Mouse (Mus musculus) large intestine, adult 2 months (tissue): Measurements from ENCODE around the gene Mfsd4b4. TPM values are rescaled to one million over a fixed set of nuclear protein-coding genes. Genes with fewer than 3 reads are reported as not detected.
"Not testable (repeated sequence)": the region's sequence is repeated elsewhere in the genome, so short reads cannot be mapped to it uniquely, and the experiment has no call there.

Source experiments
- DNase-seq: peaks from one replicate; pipeline ENCODE4 v3.0.0-alpha.2; 2012; ENCODE audit warnings: low read depth, low spot score
- WGBS: fragments of 180-500 bp; shearing (Covaris S2); methylation state at CpG from one replicate; pipeline ENCODE4 v1.1.7; 2018; 5-methylcytosine and 5-hydroxymethylcytosine counted together
- polyA plus RNA-seq: library from polyadenylated mRNA; depleted of rRNA; stranded (reverse); fragments of >200 nt; gene quantifications from 2 replicates; pipeline ENCODE4 v1.2.3, GENCODE M21; 2012; rRNA removed

Gene Mfsd4b4
- 0.99 and 1.5 TPM in 2 replicates for polyA plus RNA-seq

DNA sequence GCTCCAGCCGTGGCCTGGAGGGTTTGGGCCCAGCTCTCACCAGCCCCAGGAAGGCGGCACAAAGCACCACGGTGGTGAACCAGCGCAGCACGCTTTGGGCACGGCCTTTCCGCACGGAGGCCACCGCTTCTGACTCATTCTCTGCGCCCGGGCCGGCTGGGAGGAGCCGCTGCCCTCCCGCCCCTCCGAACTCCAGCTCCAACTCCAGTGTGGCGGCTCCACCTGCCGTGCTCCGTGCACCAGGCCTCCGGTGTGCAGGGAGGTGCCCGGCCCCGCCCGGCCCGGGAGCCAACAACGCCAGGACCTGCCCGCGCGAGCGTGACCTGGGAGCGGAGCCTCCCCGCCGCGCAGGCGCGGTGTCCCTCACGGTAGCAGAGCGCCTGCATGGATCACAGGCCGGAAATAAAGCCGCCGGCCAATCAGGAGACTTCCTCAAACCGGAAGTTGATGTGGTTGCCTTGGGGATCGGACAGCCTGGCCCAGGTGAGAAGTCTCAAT, at the start of gene Mfsd4b4:
Gene Mfsd4b4 (minus strand): TSS at position 365 of the 498 bp plus-strand sequence.
- WGBS = under 1% methylated on average over 41 of the region's 41 CpGs

DNA sequence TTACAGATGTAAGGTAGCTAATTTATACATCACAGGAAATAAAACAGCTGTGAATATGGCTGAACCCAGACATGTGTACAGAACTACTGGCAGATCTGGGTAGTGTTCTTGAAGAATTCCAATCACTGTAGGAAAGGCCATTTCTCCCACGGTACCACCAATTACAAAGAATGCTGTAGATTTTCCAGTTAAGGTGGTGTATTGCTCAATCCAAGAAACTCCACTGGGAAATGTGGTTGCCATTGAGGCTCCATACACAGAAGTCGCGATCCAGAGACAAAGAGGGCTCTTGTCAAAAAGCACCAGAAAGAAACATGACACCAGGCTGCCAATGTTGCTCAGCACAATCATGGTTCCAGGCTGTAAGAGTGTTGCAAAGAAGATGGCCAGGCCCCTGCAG, 48.2 kb upstream of the Mfsd4b4 start:
- WGBS = 95% methylated on average over 3 of the region's 3 CpGs
- not testable (repeated sequence) for DNase-seq

More for the DNA sequence above, at the start of gene Mfsd4b4:
- DNase-seq = peak; percentile 92

DNA sequence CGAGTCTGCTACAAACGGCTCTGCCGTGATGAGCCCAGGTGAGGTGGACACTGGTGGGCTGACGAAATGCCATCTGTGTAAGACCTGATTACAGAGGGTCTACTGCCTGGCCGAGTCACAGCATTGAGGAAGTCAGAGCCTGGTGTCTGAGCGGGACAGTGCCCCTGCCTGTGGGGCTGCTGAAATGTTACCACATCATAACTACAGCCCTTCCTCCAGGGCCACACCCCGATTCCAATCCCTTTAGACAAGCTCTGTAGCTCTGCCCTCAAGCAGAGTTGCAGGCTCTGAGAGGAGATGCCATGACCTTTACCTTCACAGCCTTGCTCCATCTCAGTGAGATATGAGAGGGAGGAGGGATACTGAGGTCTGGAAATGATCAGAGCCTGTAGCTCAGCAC, 37.5 kb upstream of the Mfsd4b4 start:
- DNase-seq = no peak
- WGBS = 61% methylated on average over 7 of the region's 7 CpGs

DNA sequence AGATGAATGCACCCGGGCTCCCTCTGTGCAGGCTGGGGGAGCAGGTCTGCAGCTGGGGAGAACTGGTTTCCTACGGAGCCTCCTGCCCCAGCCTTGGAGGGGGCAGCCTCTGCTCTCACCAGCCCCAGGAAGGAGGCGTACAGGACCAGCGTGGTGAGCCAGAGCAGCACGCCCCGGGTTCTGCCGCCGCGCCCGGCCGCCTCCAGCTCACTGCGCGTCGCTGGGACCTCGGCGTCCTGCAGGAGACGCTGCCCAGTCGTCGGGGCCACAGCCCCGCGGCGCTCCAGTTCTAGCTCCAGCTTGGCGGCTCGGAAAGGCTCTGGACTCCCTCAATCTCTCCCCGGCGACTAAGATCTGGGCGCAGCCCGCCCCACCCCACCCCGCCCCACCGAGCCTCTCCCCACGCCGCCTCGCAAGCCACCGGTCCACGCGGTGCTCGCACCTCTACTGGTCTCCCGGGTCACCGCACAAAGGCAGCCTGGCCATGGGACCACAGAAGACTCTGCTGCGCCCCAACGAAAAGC, 27.6 kb upstream of the Mfsd4b4 start, which contains the start of gene Mfsd4b2:
Gene Mfsd4b2 (minus strand): TSS at position 308 of the 524 bp plus-strand sequence.
- no peak for DNase-seq
- 1% methylated on average over 41 of the region's 41 CpGs for WGBS

DNA sequence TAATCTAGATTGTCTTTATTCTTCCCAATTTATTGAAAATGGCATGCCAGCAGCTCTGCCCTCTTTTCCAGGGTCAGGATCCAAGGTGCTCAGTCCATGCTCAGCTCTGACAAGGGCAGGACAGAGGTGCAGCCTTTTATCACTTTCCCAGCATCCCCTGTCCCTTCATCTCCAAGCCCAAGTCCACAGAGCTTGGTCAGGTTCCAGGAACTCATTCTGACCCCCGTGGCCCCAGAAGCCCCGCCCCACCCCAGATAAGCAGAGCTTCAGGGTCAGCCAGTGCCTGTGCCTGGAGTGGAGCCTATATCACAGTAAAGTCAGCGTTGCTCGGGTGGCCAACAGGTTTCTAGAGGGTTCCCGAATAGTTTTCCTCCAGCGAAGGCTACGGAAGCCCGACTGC, 25.5 kb upstream of the Mfsd4b4 start:
- 54% methylated on average over 8 of the region's 8 CpGs for WGBS
- not testable (repeated sequence) for DNase-seq

DNA sequence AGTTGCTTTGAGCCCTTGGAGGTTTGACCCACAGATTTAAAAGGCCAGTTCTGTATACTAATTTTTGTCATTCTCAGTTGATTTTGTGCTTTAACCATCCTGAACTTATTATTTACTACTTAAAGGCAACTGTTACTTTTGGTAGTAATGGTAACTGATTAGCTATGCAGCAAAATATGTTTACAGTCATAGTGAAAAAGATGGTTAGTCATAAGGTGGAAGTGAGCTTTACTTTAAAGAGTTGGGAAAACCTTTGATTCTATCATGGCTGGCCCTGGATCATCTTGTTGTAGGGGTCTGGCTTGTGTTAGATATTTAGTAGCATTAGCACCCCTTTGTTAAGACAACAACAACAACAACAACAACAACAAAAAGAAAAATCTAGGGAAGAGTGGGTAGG, 13.6 kb upstream of the Mfsd4b4 start:
- no peak for DNase-seq

DNA sequence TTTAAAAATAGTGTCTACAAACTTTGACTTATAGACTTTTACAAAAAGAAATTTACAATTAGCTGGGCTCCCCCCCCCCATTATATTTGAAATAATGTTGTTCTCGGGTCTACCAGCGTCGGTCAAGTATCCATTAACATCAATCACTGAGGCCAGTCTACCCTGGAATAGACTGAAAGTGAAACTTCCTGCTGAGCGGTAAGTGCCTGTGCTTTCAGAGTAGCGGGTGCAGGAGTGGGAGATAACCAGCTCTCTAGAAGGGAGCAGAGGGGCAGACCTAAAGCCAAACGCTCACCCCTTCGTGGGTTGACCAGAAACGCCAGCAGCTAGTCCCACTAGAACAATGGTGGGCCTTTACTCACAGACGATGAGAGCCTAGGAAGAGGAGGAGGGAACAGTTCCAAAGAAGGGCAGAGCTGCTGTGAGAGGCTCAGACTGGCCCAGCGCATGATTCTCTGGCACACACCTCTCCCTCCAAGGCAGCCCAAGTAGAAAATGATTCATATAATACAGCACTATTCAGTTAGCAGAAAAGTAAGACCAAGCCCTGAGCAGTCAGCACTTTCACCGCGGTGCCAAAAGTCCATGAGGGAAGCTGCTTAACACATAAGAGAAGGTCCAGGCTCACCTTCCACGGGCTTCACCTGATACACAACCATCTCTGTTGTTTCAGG, 9.9 kb upstream of the Mfsd4b4 start:
- WGBS = 43% methylated on average over 13 of the region's 13 CpGs
- DNase-seq = no peak

DNA sequence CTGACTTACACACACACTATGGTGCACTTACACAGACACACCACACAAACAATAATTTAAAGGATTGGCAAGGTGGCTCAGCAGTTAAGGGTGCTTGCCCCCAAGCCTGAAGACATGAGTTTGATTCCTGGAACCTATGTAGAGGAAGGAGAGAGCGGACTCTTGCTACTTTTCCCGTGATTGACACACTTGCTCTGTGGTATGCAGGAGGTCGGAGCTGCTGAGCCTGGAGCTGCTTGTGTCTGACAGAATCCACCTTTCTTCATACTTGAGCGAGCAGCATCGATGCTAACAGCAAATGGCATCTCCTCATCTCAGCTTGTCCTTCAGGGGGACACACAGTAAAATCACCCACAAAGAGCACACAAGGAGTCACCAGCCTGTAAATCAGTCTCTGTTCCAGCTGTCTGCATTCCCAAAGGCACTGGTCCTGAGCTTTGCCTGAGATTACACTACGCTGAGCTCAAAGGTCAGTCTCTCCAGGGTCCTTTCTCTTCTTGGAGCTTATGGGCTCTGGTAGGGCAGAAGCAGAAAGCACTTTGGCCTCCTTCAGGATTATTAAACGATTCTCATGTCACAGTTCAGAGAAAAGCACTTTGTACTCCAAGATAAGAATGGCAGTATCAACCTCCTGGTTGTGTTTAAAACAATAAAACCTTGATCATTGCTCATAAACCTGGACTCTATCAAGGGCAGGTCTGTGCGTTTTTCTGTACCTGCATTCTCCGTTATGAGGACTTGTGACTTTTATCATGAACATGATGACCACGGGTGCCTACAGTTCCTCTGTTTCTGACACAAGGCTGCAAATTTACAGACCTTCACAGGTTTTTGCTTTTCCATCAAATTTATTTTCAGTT, 8.0 kb upstream of the Mfsd4b4 start:
- DNase-seq = peak; percentile 84
- 24% methylated on average over 10 of the region's 10 CpGs for WGBS

DNA sequence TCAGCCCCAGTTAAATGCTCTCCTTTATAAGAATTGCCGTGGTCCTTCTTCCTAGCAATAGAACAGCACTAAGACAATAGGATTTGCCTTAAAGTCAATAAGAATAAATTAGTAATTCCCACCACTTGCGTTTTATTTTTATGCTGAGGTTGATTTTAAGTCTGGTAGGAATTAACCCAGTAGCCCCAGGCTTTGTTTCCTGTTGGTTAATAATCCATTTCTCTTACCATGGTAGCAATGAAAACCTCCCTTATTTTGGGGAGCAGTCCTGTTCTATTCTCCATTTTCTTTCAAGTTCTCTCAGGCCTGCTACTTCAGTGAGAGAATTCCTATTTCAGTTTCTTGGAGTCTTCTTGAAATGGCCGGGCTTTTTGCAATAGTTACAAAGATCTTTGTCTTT, 5.2 kb upstream of the Mfsd4b4 start:
- no peak for DNase-seq
- 84% methylated on average over 3 of the region's 3 CpGs for WGBS

DNA sequence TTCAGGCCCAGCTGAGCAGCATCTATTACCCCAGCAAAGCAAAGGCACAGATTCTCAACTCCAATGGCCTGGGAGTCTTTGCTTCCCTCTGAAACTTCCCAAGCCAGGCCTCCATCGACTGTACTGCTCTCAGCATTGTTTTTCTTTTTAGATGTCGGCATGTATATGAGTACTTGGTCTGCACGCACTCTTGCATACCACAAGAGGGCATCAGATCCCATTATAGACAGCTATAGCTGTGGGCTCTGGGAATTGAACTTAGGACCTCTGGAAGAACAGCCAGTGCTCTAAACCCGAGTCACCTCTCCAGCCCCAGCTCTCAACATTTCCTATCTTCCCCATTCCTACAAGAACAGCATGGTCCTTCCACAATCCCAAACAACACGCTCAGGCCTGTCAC, 2.5 kb downstream of the Mfsd4b4 start:
- WGBS = 81% methylated on average over 5 of the region's 5 CpGs
- DNase-seq = no peak

DNA sequence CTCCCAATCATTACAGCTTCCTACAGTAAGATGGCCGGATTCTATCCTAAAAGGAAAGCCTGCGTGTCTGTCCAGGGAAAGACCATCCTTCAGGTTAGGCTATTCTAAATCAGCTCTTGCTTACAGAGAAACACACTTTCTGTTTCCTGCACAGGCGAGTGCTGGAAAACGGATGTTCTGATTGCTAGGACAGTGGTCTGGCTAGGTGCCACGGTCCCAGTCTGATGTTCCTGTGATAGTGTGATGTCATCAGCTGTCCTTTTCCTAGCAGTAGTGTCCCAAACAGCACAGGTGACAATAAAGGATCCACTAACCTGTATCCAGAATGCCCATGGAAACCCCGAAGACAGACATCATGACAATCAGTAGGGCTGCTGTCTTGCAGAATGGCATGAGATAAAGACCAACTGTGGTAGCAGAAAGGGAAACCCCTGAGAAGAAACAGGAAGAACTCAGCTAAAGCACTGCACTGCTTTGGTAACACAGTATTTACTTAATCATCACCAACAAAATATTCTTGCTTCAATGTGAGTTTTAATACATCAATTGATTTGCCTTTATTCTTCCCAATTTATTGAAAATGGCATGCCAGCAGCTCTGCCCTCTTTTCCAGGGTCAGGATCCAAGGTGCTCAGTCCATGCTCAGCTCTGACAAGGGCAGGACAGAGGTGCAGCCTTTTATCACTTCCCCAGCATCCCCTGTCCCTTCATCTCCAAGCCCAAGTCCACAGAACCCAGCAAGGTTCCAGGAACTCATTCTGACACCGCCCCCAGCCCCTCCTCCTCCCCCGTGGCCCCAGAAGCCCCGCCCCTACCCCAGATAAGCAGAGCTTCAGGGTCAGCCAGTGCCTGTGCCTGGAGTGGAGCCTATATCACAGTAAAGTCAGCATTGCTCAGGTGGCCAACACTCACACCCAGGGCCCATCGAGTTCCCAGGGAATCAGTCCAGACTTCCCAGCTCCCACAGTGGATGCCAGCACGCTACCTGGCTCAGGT, 5.0 kb downstream of the Mfsd4b4 start:
- WGBS = 61% methylated on average over 11 of the region's 11 CpGs
- DNase-seq = no peak

DNA sequence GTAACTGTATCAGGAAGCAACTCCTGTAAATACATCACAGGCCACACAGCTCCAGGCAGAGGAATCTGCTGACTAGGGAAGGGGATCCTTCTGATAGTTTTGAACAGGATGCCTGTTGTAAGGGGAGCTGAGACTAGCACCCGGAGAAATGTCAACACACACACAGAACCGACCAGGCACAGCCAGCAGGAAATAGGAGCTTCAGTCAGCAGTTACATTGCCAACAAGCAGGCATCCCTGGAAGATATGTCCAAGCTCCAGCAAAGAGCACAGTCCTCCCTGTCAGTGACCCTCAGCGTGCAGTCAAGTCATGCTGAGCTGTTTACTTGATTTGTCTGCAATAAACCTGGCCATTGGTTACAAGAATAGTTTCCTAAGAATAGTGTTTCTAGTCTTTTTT, 10.4 kb downstream of the Mfsd4b4 start:
- WGBS = 43% methylated on average over 3 of the region's 3 CpGs
- no peak for DNase-seq

DNA sequence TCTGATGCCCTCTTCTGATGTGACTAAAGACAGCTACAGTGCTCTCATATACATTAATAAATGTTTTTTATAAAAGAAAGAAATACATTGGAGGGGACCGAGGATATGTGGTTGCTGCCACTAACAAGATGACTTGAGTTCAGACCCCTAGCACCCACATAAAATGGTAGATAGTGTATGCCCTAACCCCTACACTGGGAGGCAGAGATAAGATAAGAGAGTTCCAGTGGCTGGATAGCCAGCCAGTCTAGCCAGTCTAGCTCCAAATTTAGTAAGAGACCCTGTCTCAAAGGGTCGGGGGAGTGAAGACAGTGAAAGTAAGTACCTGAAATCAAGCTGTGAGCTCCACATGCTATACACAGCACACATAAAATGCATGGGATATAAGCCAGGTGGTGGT, 33.5 kb downstream of the Mfsd4b4 start:
- no peak for DNase-seq
- 87% methylated on average over 2 of the region's 2 CpGs for WGBS

DNA sequence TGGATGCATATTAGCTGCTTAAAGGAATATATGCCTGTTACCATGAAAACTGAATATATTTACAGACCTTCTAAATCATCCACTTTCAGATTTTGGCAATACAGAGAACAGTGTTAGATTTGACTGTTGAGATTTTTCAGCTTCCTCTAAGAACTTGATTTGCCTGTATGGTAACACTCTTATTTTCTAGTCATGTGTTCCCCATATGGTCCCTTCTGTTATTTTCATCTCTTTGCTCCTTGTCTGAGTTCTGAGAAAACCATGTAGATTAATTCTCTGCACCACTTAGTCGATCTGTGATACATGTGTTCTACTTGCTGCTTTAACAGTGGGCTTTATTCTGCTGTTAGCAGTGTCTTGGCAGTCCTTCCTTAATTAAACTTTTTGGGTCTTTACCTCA, 56.4 kb downstream of the Mfsd4b4 start:
- DNase-seq = no peak

More for the DNA sequence above, 56.4 kb downstream of the Mfsd4b4 start:
- WGBS = 86% methylated on average over 1 of the region's 1 CpGs

Other genes with a start within 250 kb of the Mfsd4b4 start
- 9.8 and 10.3 TPM in 2 replicates for gene Rev3l, start 167.1 kb downstream of the Mfsd4b4 start, polyA plus RNA-seq
- gene Mfsd4b2, start 27.7 kb upstream of the Mfsd4b4 start, polyA plus RNA-seq = 10.7 and 29.8 TPM in 2 replicates
- 11.3 and 20.8 TPM in 2 replicates for gene Mfsd4b3, start 60.9 kb upstream of the Mfsd4b4 start, polyA plus RNA-seq
- 0.57 and 1.2 TPM in 2 replicates for gene Mfsd4b5, start 87.4 kb upstream of the Mfsd4b4 start, polyA plus RNA-seq
- 0.07 TPM in 1 of 2 replicates, not detected in the other for gene Mfsd4b1, start 126.0 kb upstream of the Mfsd4b4 start, polyA plus RNA-seq
- 32.4 and 108 TPM in 2 replicates for gene Slc16a10, start 243.0 kb upstream of the Mfsd4b4 start, polyA plus RNA-seq